Mouse (Mus musculus): ENCODE data around the gene Adamts4. TPM values are rescaled to one million over a fixed set of nuclear protein-coding genes. Genes with fewer than 3 reads are reported as not detected.
A peak's percentile ranks its signal among the peaks of the same experiment; 100 is the strongest.

Gene Adamts4
- polyA plus RNA-seq, 1 experiment from 2014 or later, result 3.0 TPM

DNA sequence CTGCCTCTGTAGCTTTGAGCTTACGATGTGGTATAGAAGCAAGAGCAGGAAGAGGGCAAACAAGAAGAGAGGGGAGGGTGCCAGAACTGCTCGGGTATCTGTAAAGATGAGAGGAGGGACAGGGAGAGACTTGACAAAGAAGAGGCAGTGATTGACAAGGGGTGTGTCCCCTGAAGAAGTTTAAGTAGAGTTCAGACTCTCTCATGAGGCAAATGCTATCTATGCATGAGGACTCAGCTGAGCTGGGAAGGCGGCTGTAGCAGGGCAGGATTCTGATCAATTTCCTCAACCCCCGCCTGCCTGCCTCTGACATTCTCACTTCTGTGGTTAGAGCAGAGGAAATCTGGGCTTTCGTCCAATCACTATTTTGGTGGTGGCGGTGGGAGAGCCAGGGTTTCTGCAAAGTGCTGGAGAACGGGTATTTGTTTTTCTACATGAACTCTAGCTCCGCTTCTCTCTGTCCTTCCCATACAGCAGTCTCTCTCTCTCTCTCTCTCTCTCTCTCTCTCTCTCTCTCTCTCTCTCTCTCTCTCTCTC, 12.4 kb downstream of the Adamts4 start:
- peak overlapping the region; percentile 28 for H3K4me3 ChIP-seq

GRCm38 (mm10) chr1:171263185-171263611, 13.0 kb downstream of the Adamts4 start:
- H3K27ac ChIP-seq (replicated peaks), result peak overlapping the region; percentile 87
- H3K9me3 ChIP-seq, result no peaks in the 10 kb centered on the region
- no peak overlapping the region for H3K9ac ChIP-seq
- peak; percentile 93 for ATAC-seq (ENCODE audit: low read depth)
- 0% methylated on average over 2 of the region's 2 CpGs for WGBS
- peaks cover 9% of the 10 kb centered on the region for H3K4me1 ChIP-seq (replicated peaks)
- no peaks in the 10 kb centered on the region for H3K36me3 ChIP-seq
- H3K4me3 ChIP-seq, result peak overlapping the region; percentile 28
- H3K27me3 ChIP-seq, result no peaks in the 10 kb centered on the region
- peak overlapping the region; percentile 56 for H3K4me2 ChIP-seq

More for the DNA sequence above, 12.4 kb downstream of the Adamts4 start:
- Histone ChIP-seq H3K27ac (replicated peaks) (peak overlapping the region; percentile 87), H3K9ac (peak overlapping the region; percentile 62), H3K36me3 (no peaks in the 10 kb centered on the region), H3K4me2 (peak overlapping the region; percentile 56), H3K4me1 (replicated peaks) (peaks cover 9% of the 10 kb centered on the region), H3K27me3 (no peaks in the 10 kb centered on the region), H3K9me3 (no peaks in the 10 kb centered on the region)
- WGBS, result 4% methylated on average over 8 of the region's 8 CpGs
- peak; percentile 64 for ATAC-seq (ENCODE audit: low read depth)

- 87% methylated on average over 3 of the region's 3 CpGs for WGBS
- Histone ChIP-seq H3K27me3 (no peaks in the 10 kb centered on the region), H3K9me3 (no peaks in the 10 kb centered on the region), H3K9ac (no peak overlapping the region), H3K4me3 (no peak overlapping the region), H3K27ac (replicated peaks) (peak overlapping the region; percentile 87), H3K36me3 (no peaks in the 10 kb centered on the region), H3K4me1 (replicated peaks) (peaks cover 9% of the 10 kb centered on the region), H3K4me2 (peak overlapping the region; percentile 56)
- peak; percentile 2; the same call in 1 of the 2 replicates for ATAC-seq (ENCODE audit: low read depth)
Measured at GRCm38 (mm10) chr1:171263666-171264461, 13.6 kb downstream of the Adamts4 start.

- no peak for ATAC-seq (ENCODE audit: low read depth)
- peaks cover 22% of the 10 kb centered on the region for H3K4me1 ChIP-seq (replicated peaks)
- no peak overlapping the region for H3K4me2 ChIP-seq
- no peaks in the 10 kb centered on the region for H3K36me3 ChIP-seq
- H3K27ac ChIP-seq (replicated peaks), result no peak overlapping the region
- no peaks in the 10 kb centered on the region for H3K9me3 ChIP-seq
- no peaks in the 10 kb centered on the region for H3K27me3 ChIP-seq
- WGBS, result 77% methylated on average over 4 of the region's 4 CpGs
- no peak overlapping the region for H3K9ac ChIP-seq
- H3K4me3 ChIP-seq, result no peak overlapping the region
Measured at GRCm38 (mm10) chr1:171265971-171266744, 15.9 kb downstream of the Adamts4 start.

GRCm38 (mm10) chr1:171268341-171268740, 18.1 kb downstream of the Adamts4 start:
- Histone ChIP-seq H3K4me1 (replicated peaks) (peaks cover 26% of the 10 kb centered on the region), H3K36me3 (peaks cover 18% of the 10 kb centered on the region), H3K4me3 (no peak overlapping the region), H3K27ac (replicated peaks) (no peak overlapping the region), H3K9ac (no peak overlapping the region), H3K9me3 (no peaks in the 10 kb centered on the region), H3K27me3 (no peaks in the 10 kb centered on the region), H3K4me2 (no peak overlapping the region)
- ATAC-seq (ENCODE audit: low read depth), result no peak
- 64% methylated on average over 1 of the region's 1 CpGs for WGBS

GRCm38 (mm10) chr1:171269848-171270572, 19.8 kb downstream of the Adamts4 start, which contains the start of gene B4galt3:
Gene B4galt3, plus strand, starts transcription at chr1:171270328.
- peaks cover 26% of the 10 kb centered on the region for H3K4me1 ChIP-seq (replicated peaks)
- H3K9ac ChIP-seq, result peak within 1 kb of the TSS; percentile 88
- no peaks in the 10 kb centered on the region for H3K9me3 ChIP-seq
- 3% methylated on average over 36 of the region's 36 CpGs for WGBS
- H3K4me3 ChIP-seq, result peak within 1 kb of the TSS; percentile 88
- H3K27ac ChIP-seq (replicated peaks), result peak within 1 kb of the TSS; percentile 64
- ATAC-seq (ENCODE audit: low read depth), result peak; percentile 93
- H3K36me3 ChIP-seq, result peaks cover 34% of the 10 kb centered on the region
- no peaks in the 10 kb centered on the region for H3K27me3 ChIP-seq
- H3K4me2 ChIP-seq, result peak within 1 kb of the TSS; percentile 98

DNA sequence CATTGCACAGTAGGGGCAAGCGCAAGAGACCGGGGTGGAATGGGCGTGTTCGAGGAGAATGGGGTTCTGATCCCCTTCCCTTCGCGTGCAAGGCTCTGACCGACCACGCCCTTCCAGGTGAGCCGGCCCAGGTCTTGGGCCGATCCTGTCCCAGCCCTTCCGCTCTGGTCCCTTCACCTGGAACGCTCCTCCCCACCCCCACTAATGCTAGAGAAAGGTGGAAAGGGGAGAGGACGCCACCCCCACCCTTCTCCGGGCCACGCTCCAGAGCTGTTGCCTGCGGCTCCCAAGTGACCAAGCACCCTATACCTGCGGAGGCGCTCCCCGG, 20.3 kb downstream of the Adamts4 start:
- Histone ChIP-seq H3K9ac (peak overlapping the region; percentile 88), H3K4me2 (peak overlapping the region; percentile 98), H3K9me3 (no peaks in the 10 kb centered on the region), H3K27me3 (no peaks in the 10 kb centered on the region), H3K4me1 (replicated peaks) (peaks cover 26% of the 10 kb centered on the region), H3K27ac (replicated peaks) (no peak overlapping the region), H3K36me3 (peaks cover 40% of the 10 kb centered on the region), H3K4me3 (peak overlapping the region; percentile 88)
- under 1% methylated on average over 19 of the region's 19 CpGs for WGBS
- peak; percentile 74 for ATAC-seq (ENCODE audit: low read depth)

GRCm38 (mm10) chr1:171271196-171271595, 21.0 kb downstream of the Adamts4 start:
- Histone ChIP-seq H3K4me2 (peak overlapping the region; percentile 98), H3K27ac (replicated peaks) (no peak overlapping the region), H3K9me3 (no peaks in the 10 kb centered on the region), H3K36me3 (peaks cover 46% of the 10 kb centered on the region), H3K4me3 (peak overlapping the region; percentile 88), H3K4me1 (replicated peaks) (peaks cover 28% of the 10 kb centered on the region), H3K27me3 (no peaks in the 10 kb centered on the region), H3K9ac (peak overlapping the region; percentile 88)
- WGBS, result 56% methylated on average over 9 of the region's 9 CpGs
- ATAC-seq (ENCODE audit: low read depth), result no peak

DNA sequence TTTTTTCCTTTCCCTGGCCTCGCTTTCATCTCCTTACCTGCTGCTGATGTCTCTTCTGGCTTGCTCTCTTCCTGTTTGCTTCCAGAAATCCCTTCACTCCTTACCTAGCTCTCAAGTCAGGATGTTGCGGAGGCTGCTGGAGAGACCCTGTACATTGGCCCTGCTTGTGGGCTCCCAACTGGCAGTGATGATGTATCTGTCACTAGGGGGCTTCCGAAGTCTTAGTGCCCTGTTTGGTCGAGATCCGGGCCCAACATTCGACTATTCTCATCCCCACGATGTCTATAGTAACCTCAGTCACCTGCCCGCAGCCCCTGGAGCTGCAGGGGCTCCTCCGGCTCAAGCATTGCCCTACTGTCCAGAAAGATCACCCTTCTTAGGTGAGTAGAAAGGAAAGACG, 21.4 kb downstream of the Adamts4 start:
- H3K4me2 ChIP-seq, result peak overlapping the region; percentile 98
- H3K27me3 ChIP-seq, result no peaks in the 10 kb centered on the region
- WGBS, result 77% methylated on average over 10 of the region's 10 CpGs
- no peaks in the 10 kb centered on the region for H3K9me3 ChIP-seq
- H3K27ac ChIP-seq (replicated peaks), result no peak overlapping the region
- H3K9ac ChIP-seq, result 0 out of 2 replicates have a peak overlapping the region, but pooled peaks have one; percentile 88
- H3K4me3 ChIP-seq, result peak overlapping the region; percentile 88; the same call in 1 of the 2 replicates
- ATAC-seq (ENCODE audit: low read depth), result no peak
- H3K4me1 ChIP-seq (replicated peaks), result peaks cover 32% of the 10 kb centered on the region
- H3K36me3 ChIP-seq, result peaks cover 50% of the 10 kb centered on the region

DNA sequence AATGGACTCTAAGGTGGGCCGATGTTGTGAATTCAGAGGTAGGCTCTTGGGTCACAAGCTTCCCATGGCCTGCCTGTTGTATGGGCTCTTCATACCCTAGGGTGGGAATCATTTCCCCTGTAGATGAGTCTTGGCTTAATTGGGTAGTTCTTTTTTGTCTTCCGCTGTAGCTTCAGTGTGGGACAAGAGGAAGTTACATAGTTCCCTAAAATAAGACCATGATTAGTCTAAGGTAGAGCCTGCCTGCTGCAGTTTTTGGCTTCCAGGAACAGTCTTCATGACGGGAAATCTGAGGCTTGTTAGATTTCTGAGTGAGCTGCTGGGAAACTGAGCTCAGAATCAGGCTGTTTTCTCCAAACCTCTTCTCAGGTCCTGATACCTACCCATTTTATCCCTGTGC, 21.9 kb downstream of the Adamts4 start:
- H3K36me3 ChIP-seq, result peaks cover 55% of the 10 kb centered on the region
- no peak for ATAC-seq (ENCODE audit: low read depth)
- H3K27ac ChIP-seq (replicated peaks), result no peak overlapping the region
- H3K9ac ChIP-seq, result 0 out of 2 replicates have a peak overlapping the region, but pooled peaks have one; percentile 88
- peak overlapping the region; percentile 98 for H3K4me2 ChIP-seq
- peaks cover 32% of the 10 kb centered on the region for H3K4me1 ChIP-seq (replicated peaks)
- H3K27me3 ChIP-seq, result no peaks in the 10 kb centered on the region
- H3K9me3 ChIP-seq, result no peaks in the 10 kb centered on the region
- 94% methylated on average over 3 of the region's 3 CpGs for whole genome bisulfite sequencing
- no peak overlapping the region for H3K4me3 ChIP-seq

GRCm38 (mm10) chr1:171274171-171274570, 23.9 kb downstream of the Adamts4 start:
- WGBS, result 89% methylated on average over 12 of the region's 12 CpGs
- no peak overlapping the region for H3K4me2 ChIP-seq
- H3K4me1 ChIP-seq (replicated peaks), result peaks cover 32% of the 10 kb centered on the region
- no peaks in the 10 kb centered on the region for H3K27me3 ChIP-seq
- H3K9ac ChIP-seq, result no peak overlapping the region
- no peak for ATAC-seq (ENCODE audit: low read depth)
- H3K4me3 ChIP-seq, result no peak overlapping the region
- H3K9me3 ChIP-seq, result no peaks in the 10 kb centered on the region
- peaks cover 72% of the 10 kb centered on the region for H3K36me3 ChIP-seq
- H3K27ac ChIP-seq (replicated peaks), result no peak overlapping the region

Data from neural tube, embryonic 13.5 days (tissue).